Mouse (Mus musculus) gastrocnemius, adult 18-20 months (tissue): ENCODE measurements around the gene Vmn2r103. TPM values are rescaled to one million over a fixed set of nuclear protein-coding genes. Genes with fewer than 3 reads are reported as not detected.

Experiments
- DNase-seq: peaks from one replicate; pipeline ENCODE4 v3.0.0; 2021; ENCODE audit warnings: low spot score
- long read RNA-seq, 2 experiments: library from polyadenylated mRNA; stranded (forward); transcript quantifications; one replicate each; pipeline ENCODE4 v2.0.0; 2021
- total RNA-seq, 2 experiments: library from RNA; stranded (reverse); gene quantifications; 2 replicates each; pipeline ENCODE4 v1.2.3; 2021

Gene Vmn2r103
- not detected for total RNA-seq
- long read RNA-seq, experiment 1, result 0 reads
- long read RNA-seq, experiment 2, result 0 reads

- DNase-seq, result no peak
Observed at GRCm38 (mm10) chr17:19773063-19773462, at the start of gene Vmn2r103. Gene Vmn2r103 (plus strand): TSS chr17:19773363.

- DNase-seq, result no peak
Observed at GRCm38 (mm10) chr17:19778994-19779393, 5.8 kb downstream of the Vmn2r103 start.

GRCm38 (mm10) chr17:19789248-19789647 lies 16.1 kb downstream of the Vmn2r103 start:
- no peak for DNase-seq

Other genes starting within 250 kb of the Vmn2r103 start
- not detected for gene Vmn2r101, start 196.1 kb upstream of the Vmn2r103 start, total RNA-seq
- gene Vmn2r102, start 113.0 kb upstream of the Vmn2r103 start, total RNA-seq, result not detected